Mouse (Mus musculus): ENCODE measurements at regions not wholly inside any gene's neighbourhood (a gene's known extent, or its start where the extent isn't known, plus 50 kb on each side); places are given as distances from the start of the nearest gene placed in this dataset.

- TF ChIP-seq ZNF384 (IDR thresholded peaks at IDR 0.05; ENCODE audit: low read depth, low read length) = no peak
- no peak for TF ChIP-seq CHD2 (IDR thresholded peaks at IDR 0.05; ENCODE audit: low read depth, low read length)
- TF ChIP-seq MAFK (IDR thresholded peaks at IDR 0.05; ENCODE audit: insufficient read depth, low read depth, low read length) = no peak
- TF ChIP-seq HCFC1 (IDR thresholded peaks at IDR 0.05; ENCODE audit: borderline replicate concordance, insufficient read depth, low read length) = no peak
- no peak for TF ChIP-seq ZC3H11A (IDR thresholded peaks at IDR 0.05; ENCODE audit: borderline replicate concordance, low read depth, low read length)
Measured at GRCm38 (mm10) chr2:12805096-12805495, 118.7 kb upstream of the Pter start.

All from ES-E14 (cell line).